Mouse (Mus musculus) liver, embryonic 13.5 days (tissue): ENCODE results near the gene Neurl2. TPM values are rescaled to one million over a fixed set of nuclear protein-coding genes. Genes with fewer than 3 reads are reported as not detected.
A peak's percentile ranks its signal among the peaks of the same experiment; 100 is the strongest.

Source experiments
- ATAC-seq: fragments of 200-750 bp; cut with Nextera tagmentation; 2 replicates; pipeline ENCODE4 v1.8.0; 2017; ENCODE audit warnings: low read depth, mild to moderate bottlenecking, moderate number of reproducible peaks, moderate library complexity
- DNase-seq: peaks from one replicate; pipeline ENCODE4 v3.0.0; 2022
- H3K27ac ChIP-seq: fragments of 300-500 bp; sonication (generic); 2 replicates; pipeline ENCODE4 v1.5.1; 2015; ENCODE audit warnings: moderate library complexity, mild to moderate bottlenecking, inconsistent platforms
- H3K27me3 ChIP-seq: fragments of 300-500 bp; sonication (generic); 2 replicates; pipeline ENCODE4 v1.6.1; 2015; ENCODE audit warnings: mild to moderate bottlenecking, inconsistent platforms
- H3K36me3 ChIP-seq: fragments of 300-500 bp; sonication (generic); 2 replicates; pipeline ENCODE4 v1.6.1; 2015; ENCODE audit warnings: mild to moderate bottlenecking, inconsistent platforms
- H3K4me1 ChIP-seq: fragments of 300-500 bp; sonication (generic); replicated peaks from 2 replicates; pipeline ENCODE4 v1.6.1; 2015; ENCODE audit warnings: inconsistent platforms
- H3K4me2 ChIP-seq: fragments of 300-500 bp; sonication (generic); 2 replicates; pipeline ENCODE4 v1.6.1; 2015; ENCODE audit warnings: inconsistent platforms, mild to moderate bottlenecking, moderate library complexity
- H3K4me3 ChIP-seq: fragments of 300-500 bp; sonication (generic); replicated peaks from 2 replicates; pipeline ENCODE4 v1.5.1; 2015; ENCODE audit warnings: mild to moderate bottlenecking, inconsistent platforms
- H3K9ac ChIP-seq: fragments of 300-500 bp; sonication (generic); 2 replicates; pipeline ENCODE4 v1.6.1; 2015; ENCODE audit warnings: mild to moderate bottlenecking, inconsistent platforms
- H3K9me3 ChIP-seq: fragments of 300-500 bp; sonication (generic); replicated peaks from 2 replicates; pipeline ENCODE4 v1.6.1; 2016; ENCODE audit warnings: inconsistent platforms
- WGBS: fragments of 180-500 bp; shearing (Covaris S2); methylation state at CpG from one replicate; pipeline ENCODE4 v1.1.7; 2015; ENCODE audit not compliant: insufficient replicate concordance; 5-methylcytosine and 5-hydroxymethylcytosine counted together
- polyA plus RNA-seq: library from polyadenylated mRNA; unstranded; fragments of >200 nt; fragmentation: Nextera tagmentation; extraction: Ambion mirVana; gene quantifications from 2 replicates; pipeline ENCODE4 v1.2.1, GENCODE M21; 2015

The Neurl2 gene
- polyA plus RNA-seq, 1 experiment from 2014 or later, result 2.5 TPM

DNA sequence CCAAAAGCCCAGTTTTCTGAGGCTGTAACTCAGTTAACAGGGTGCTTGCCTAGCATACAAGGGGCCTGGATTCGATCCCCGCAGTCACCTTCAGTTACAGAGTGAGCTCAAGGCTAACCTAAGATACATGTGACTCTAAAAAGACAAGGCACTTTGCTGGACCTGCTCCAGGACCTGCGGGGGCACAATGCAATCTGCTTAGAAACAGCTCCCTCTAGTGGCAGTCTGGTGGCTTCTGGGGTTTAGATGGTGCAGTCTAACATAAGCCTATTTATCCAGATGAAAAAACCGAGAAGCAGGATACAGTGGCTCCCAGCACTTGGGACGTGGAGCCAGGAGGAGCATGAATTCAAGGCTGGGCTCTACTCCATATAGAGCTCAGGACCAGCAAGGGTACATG is 39.0 kb downstream of the Neurl2 start:
- ATAC-seq (peak; percentile 73), DNase-seq (peak; percentile 71)
- Histone ChIP-seq H3K36me3 (peaks cover 88% of the 10 kb centered on the region), H3K9ac (no peak overlapping the region), H3K27me3 (no peaks in the 10 kb centered on the region), H3K4me3 (no peak overlapping the region), H3K4me2 (no peak overlapping the region), H3K27ac (no peak overlapping the region; the same call in 1 of the 2 replicates), H3K4me1 (peaks cover 22% of the 10 kb centered on the region), H3K9me3 (no peaks in the 10 kb centered on the region)
- WGBS, result 38% methylated on average over 5 of the region's 5 CpGs

DNA sequence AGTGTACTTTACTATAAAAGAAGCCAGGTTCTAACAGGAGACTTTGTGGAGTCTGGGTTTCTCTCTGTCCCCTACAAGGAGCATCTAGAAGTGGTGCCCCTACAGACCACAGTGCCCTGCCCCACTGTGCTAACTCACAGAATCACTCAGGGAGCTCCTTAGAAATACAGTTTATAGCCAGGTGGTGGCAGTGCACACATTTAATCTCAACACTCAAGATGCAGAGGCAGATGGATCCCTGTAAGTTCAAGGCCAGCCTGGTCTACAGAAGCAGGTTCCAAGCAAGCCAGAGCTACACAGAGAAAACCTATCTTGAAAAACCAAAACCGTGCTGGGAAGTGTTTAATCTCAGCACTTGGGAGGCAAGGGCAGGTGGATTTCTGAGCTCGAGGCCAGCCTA is 39.5 kb downstream of the Neurl2 start:
- Histone ChIP-seq H3K27me3 (no peaks in the 10 kb centered on the region), H3K4me2 (no peak overlapping the region), H3K9me3 (no peaks in the 10 kb centered on the region), H3K27ac (0 out of 2 replicates have a peak overlapping the region, but pooled peaks have one; percentile 13), H3K4me3 (no peak overlapping the region), H3K9ac (no peak overlapping the region; the same call in 1 of the 2 replicates), H3K4me1 (peaks cover 26% of the 10 kb centered on the region), H3K36me3 (peaks cover 86% of the 10 kb centered on the region)
- DNase-seq (no peak), ATAC-seq (no peak)
- 81% methylated on average over 2 of the region's 2 CpGs for WGBS

DNA sequence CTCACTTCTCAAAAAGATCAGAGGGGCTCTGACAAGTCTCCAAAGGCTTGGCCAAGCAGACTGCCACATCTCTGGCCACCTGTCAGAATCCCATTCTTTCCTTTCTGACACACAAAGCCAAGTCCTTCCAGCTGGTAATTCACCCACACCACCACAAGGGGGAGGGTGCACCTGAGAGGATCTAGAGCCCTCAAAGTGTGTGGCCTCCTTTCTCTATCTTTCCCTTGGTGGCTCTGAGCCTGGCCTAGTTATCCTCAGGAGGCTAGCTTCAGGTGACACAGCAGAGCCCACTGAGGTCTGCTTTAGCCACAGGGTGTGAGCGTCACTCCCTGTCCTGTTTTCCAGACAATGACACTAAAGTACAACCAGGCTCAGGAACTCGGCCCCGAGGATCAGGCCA is 40.0 kb downstream of the Neurl2 start:
- Histone ChIP-seq H3K4me2 (no peak overlapping the region), H3K9ac (no peak overlapping the region; the same call in 1 of the 2 replicates), H3K4me1 (peaks cover 31% of the 10 kb centered on the region), H3K27ac (0 out of 2 replicates have a peak overlapping the region, but pooled peaks have one; percentile 13), H3K27me3 (no peaks in the 10 kb centered on the region), H3K9me3 (no peaks in the 10 kb centered on the region), H3K36me3 (peaks cover 83% of the 10 kb centered on the region), H3K4me3 (no peak overlapping the region)
- ATAC-seq, result peak; percentile 34; the same call in 1 of the 2 replicates
- WGBS, result 86% methylated on average over 3 of the region's 3 CpGs
- no peak for DNase-seq

DNA sequence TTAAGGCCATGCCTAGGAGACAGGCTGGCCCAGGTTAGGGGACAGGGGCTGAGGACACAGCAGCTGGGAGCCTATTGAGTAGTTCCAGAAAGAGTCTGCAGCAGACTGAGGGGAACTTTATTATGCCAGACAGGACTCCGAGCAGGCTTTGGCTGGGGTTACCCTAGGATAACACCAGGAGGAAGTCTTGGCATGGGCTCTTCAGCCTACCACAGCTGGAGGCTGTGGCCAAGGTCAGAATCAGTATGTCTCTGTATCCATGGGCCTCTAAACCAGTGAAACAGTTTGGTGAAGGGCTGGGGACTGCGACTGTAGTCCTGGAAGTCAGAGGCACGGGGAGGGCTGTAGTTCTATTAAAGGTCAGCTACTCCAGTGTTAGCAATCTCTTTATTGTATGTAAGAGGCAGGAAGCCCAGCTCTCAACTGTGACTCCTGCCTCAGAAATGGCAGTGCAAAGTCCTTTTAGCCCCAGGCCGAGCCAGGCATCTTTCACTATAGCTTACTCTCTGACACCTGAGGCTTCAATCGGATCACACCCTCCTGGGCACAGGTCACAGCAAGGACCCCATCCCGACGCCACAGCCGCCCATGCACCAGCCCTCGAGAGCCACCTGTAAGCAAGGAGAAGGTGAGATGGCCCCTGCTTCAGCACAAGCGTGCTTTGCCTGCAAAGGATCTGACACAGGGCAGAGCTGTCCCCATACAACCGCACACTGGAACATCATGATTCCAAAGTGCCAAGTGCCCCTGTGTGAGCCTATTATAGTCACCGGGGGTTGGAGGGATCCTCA is 40.7 kb downstream of the Neurl2 start:
- WGBS, result 86% methylated on average over 12 of the region's 12 CpGs
- no peak for DNase-seq
- no peaks in the 10 kb centered on the region for H3K27me3 ChIP-seq
- H3K9ac ChIP-seq, result no peak overlapping the region
- H3K27ac ChIP-seq, result no peak overlapping the region
- ATAC-seq, result no peak
- peaks cover 78% of the 10 kb centered on the region for H3K36me3 ChIP-seq
- no peak overlapping the region for H3K4me2 ChIP-seq
- H3K4me1 ChIP-seq, result peaks cover 38% of the 10 kb centered on the region
- H3K4me3 ChIP-seq, result no peak overlapping the region
- H3K9me3 ChIP-seq, result no peaks in the 10 kb centered on the region

DNA sequence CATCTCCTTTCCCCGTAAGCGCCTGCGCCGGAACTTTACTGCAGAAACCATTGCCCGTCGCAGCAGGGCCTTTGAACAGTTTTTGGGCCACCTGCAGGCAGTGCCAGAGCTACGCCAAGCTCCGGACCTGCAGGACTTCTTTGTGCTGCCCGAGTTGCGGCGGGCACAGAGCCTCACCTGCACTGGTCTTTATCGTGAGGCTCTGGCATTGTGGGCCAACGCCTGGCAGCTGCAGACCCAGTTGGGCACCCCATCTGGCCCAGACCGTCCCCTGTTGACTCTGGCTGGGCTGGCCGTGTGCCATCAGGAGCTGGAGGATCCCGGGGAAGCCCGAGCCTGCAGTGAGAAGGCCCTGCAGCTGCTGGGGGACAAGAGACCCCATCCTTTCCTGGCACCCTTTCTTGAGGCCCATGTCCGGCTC is 41.4 kb downstream of the Neurl2 start:
- Histone ChIP-seq H3K27me3 (peaks cover 5% of the 10 kb centered on the region), H3K27ac (no peak overlapping the region), H3K9ac (no peak overlapping the region), H3K9me3 (no peaks in the 10 kb centered on the region), H3K4me1 (peaks cover 45% of the 10 kb centered on the region), H3K4me3 (no peak overlapping the region), H3K36me3 (peaks cover 72% of the 10 kb centered on the region), H3K4me2 (no peak overlapping the region)
- 91% methylated on average over 18 of the region's 18 CpGs for WGBS
- no peak for DNase-seq
- ATAC-seq, result no peak

DNA sequence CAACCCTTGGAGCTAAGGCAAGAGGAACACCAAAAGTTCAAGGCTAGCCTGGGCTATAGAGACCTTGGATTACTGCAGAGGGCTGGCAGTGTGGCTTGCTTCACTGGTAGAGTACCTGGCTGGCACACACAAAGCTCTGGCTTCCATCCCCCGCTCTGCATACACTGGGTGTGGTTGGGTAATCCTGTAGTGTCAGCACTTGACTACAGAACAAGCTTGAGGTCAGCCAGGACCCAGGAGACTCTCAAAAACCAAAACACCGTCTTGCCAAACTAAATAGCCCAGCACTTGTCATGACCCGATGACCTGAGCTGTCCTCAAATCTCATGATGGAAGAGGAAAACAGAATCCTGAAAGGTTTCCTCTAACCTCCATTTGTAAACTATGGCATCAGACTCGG is 42.8 kb downstream of the Neurl2 start:
- no peak for DNase-seq
- no peak for ATAC-seq
- Histone ChIP-seq H3K9ac (no peak overlapping the region), H3K36me3 (peaks cover 58% of the 10 kb centered on the region), H3K4me1 (peaks cover 59% of the 10 kb centered on the region), H3K4me2 (no peak overlapping the region), H3K9me3 (no peaks in the 10 kb centered on the region), H3K4me3 (no peak overlapping the region), H3K27ac (peak overlapping the region; percentile 51), H3K27me3 (peaks cover 18% of the 10 kb centered on the region)
- 77% methylated on average over 4 of the region's 4 CpGs for WGBS

DNA sequence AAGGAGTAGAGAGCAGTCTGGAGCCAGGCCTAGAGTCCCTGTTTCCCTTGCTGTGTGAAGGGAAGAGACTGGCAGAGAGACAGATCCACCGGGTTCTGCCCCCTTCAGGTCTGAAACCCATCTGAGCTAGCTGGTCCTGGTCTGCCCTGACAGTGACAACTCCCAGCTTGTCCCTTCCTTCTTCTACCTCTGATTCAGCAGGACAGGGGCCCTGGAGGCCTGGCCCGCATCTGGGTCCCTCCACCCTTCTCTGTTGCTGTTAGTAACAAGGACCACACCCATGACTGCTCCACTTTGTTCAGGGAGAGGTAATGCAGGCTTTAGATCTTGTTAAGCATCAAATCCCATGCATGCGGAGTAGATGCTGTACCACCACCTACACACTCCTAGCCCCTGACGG is 44.8 kb downstream of the Neurl2 start:
- ATAC-seq (peak; percentile 61), DNase-seq (peak; percentile 39)
- peak overlapping the region; percentile 35; the same call in 1 of the 2 replicates for H3K27ac ChIP-seq
- H3K27me3 ChIP-seq, result peaks cover 34% of the 10 kb centered on the region
- peaks cover 62% of the 10 kb centered on the region for H3K4me1 ChIP-seq
- H3K4me3 ChIP-seq, result no peak overlapping the region
- H3K4me2 ChIP-seq, result peak overlapping the region; percentile 44
- peak overlapping the region; percentile 39; the same call in 1 of the 2 replicates for H3K9ac ChIP-seq
- WGBS, result 67% methylated on average over 4 of the region's 4 CpGs
- H3K36me3 ChIP-seq, result peaks cover 42% of the 10 kb centered on the region
- H3K9me3 ChIP-seq, result no peaks in the 10 kb centered on the region

DNA sequence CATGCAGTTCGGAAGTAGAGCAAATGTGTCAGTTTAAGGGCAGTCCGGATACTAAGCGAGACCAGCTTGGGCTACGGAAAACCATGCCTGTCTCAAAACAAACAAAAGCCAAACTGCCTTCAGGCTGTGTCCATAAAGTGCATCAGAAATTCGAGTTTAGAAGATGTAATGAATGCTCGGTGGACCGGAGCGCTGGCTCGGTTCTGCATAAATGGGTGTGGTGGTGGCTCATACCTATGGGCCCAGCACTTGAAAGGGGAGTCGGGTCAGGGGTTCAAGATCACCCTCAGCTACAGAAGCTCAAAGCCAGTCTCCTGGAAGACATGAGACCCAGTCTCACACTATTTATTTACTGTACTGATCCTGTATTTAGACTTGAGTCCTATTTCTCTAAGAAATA is 45.5 kb downstream of the Neurl2 start:
- DNase-seq (no peak), ATAC-seq (no peak)
- Histone ChIP-seq H3K9ac (no peak overlapping the region), H3K27me3 (peaks cover 34% of the 10 kb centered on the region), H3K4me2 (no peak overlapping the region), H3K9me3 (no peaks in the 10 kb centered on the region), H3K4me3 (no peak overlapping the region), H3K27ac (no peak overlapping the region), H3K36me3 (peaks cover 37% of the 10 kb centered on the region), H3K4me1 (peaks cover 60% of the 10 kb centered on the region)
- WGBS, result 81% methylated on average over 10 of the region's 10 CpGs

DNA sequence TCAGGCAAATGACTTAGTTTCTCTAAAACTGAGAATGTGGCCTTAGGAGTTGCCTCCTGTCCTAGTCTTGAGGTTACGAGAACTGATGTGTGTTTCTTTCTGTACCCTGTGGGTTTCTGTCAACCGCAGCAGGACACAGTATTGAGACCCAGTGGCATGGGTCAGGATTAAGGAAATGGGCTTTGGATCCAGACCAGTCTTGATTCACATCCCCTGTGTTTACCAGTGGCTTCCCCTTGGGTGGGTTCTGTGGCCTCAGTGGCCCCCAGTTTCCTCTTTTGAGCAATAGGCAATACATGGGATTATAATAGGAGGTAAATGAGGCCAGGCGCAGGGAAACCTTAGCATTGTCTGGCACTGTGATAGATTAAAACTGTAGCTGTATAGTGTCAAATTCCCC is 46.2 kb downstream of the Neurl2 start:
- ATAC-seq (no peak), DNase-seq (no peak)
- Histone ChIP-seq H3K4me2 (peak overlapping the region; percentile 99), H3K9me3 (no peaks in the 10 kb centered on the region), H3K27ac (peak overlapping the region; percentile 18; the same call in 1 of the 2 replicates), H3K9ac (no peak overlapping the region), H3K4me1 (peaks cover 61% of the 10 kb centered on the region), H3K4me3 (peak overlapping the region; percentile 70), H3K27me3 (peaks cover 35% of the 10 kb centered on the region), H3K36me3 (peaks cover 29% of the 10 kb centered on the region)
- WGBS, result 73% methylated on average over 3 of the region's 3 CpGs

DNA sequence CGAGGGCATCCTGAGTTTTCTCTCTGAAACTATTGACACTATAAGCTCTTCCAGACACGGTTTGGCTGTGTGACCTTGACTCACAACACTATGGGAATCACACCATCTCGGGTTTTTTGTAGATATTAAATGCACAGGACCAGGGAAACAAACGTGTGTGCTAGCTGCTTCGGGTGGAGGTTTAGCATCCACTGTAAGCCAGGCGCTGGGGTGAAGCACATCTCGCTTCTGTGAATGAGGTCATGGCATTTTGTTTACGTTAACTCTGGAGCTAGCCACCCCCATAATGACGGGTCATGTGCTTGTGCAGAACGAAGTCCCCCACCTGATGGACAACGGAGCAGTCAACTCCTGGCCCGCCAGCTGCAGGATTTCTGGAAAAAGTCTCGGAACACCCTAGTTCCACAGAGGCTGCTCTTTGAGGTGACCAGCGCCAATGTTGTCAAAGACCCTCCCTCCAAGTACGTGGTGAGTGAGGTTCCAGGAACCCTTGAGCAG is 46.8 kb downstream of the Neurl2 start:
- Histone ChIP-seq H3K9me3 (no peaks in the 10 kb centered on the region), H3K36me3 (peaks cover 23% of the 10 kb centered on the region), H3K9ac (peak overlapping the region; percentile 82), H3K4me1 (peaks cover 67% of the 10 kb centered on the region), H3K27me3 (peaks cover 41% of the 10 kb centered on the region), H3K4me2 (peak overlapping the region; percentile 99), H3K27ac (peak overlapping the region; percentile 76), H3K4me3 (peak overlapping the region; percentile 70)
- DNase-seq (no peak), ATAC-seq (no peak)
- 15% methylated on average over 15 of the region's 15 CpGs for WGBS

DNA sequence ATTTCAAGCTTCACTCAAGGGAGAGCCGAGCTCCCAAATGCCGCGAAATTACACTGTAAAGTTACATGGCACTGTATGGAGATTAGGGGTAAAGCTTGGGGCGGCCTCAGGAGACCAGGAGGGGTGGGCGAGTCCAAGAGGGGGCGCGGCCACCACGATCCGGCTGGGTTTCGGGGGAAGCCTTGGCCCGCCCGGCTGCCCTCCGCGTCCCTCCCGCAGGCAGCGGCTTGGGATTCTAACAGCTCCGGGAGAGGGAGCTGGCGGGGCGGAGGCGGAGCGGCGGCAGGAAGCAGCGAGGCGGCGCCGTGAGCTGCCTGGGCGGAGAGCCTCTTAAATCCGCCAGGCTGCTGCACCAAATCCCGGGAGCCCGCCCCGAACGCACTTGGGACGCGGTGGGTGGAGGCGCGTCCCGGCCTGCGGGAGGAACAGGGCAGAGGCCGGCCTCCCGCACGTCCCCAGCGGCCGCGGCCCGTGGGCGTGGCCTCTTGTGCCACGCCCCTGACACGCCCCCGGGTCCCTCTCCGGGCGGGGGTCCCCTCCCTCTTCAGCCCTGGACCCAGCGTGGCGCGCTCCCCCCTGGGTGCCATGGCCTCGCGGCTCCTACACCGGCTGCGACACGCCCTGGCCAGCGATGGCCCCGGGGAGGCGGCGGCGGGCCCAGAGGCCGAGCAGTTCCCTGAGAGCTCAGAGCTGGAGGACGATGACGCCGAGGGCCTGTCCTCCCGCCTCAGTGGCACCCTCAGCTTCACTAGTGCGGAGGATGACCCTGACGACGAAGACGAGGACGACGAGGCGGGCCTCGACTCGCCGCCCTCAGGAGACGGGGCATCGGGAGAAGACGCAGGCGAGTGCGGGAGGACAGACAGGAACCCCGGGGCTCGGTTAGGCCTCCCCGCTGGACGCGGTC is 47.5 kb downstream of the Neurl2 start, which contains the start of gene Snx21:
Gene Snx21, plus strand, starts transcription at position 343 of the 907 bp plus-strand sequence.
- peaks cover 17% of the 10 kb centered on the region for H3K36me3 ChIP-seq
- peaks cover 43% of the 10 kb centered on the region for H3K27me3 ChIP-seq
- H3K9ac ChIP-seq, result peak within 1 kb of the TSS; percentile 82
- H3K27ac ChIP-seq, result peak within 1 kb of the TSS; percentile 76
- H3K4me2 ChIP-seq, result peak within 1 kb of the TSS; percentile 99
- H3K4me3 ChIP-seq, result peak within 1 kb of the TSS; percentile 70
- peak; percentile 87 for ATAC-seq
- peak; percentile 75 for DNase-seq
- peaks cover 65% of the 10 kb centered on the region for H3K4me1 ChIP-seq
- WGBS, result under 1% methylated on average over 88 of the region's 89 CpGs
- no peaks in the 10 kb centered on the region for H3K9me3 ChIP-seq
